Mouse (Mus musculus) frontal cortex, postnatal 14 days (tissue): ENCODE data around the gene Nox4.

Experiments used
- DNase-seq, 2 experiments: peaks; one replicate each; pipeline ENCODE4 v3.0.0; 2022; ENCODE audit warnings: low spot score in 2 of 2

Gene Nox4

GRCm38 (mm10) chr7:87245856-87246579, at the start of gene Nox4:
TSS of gene Nox4 (plus strand) at chr7:87246096.
- DNase-seq, result no peak

GRCm38 (mm10) chr7:87204751-87205150, 41.1 kb upstream of the Nox4 start:
- DNase-seq, result no peak

GRCm38 (mm10) chr7:87221712-87222111, 24.2 kb upstream of the Nox4 start:
- no peak for DNase-seq

- no peak for DNase-seq
Measured at GRCm38 (mm10) chr7:87222751-87223150, 23.1 kb upstream of the Nox4 start.

- DNase-seq, result no peak
Measured at GRCm38 (mm10) chr7:87225617-87226016, 20.3 kb upstream of the Nox4 start.

- no peak for DNase-seq
Measured at GRCm38 (mm10) chr7:87227051-87227948, 18.6 kb upstream of the Nox4 start.

GRCm38 (mm10) chr7:87229502-87229901, 16.4 kb upstream of the Nox4 start:
- no peak for DNase-seq

GRCm38 (mm10) chr7:87241139-87241538, 4.8 kb upstream of the Nox4 start:
- DNase-seq, result no peak

- DNase-seq, result no peak
Measured at GRCm38 (mm10) chr7:87246580-87246934, 661 bp downstream of the Nox4 start.

- DNase-seq, result no peak
Measured at GRCm38 (mm10) chr7:87246940-87247339, 1.0 kb downstream of the Nox4 start.

- no peak for DNase-seq
Measured at GRCm38 (mm10) chr7:87247926-87248325, 2.0 kb downstream of the Nox4 start.

- DNase-seq, result no peak
Measured at GRCm38 (mm10) chr7:87252071-87252470, 6.2 kb downstream of the Nox4 start.

GRCm38 (mm10) chr7:87277225-87277624, 31.3 kb downstream of the Nox4 start:
- DNase-seq, result peak; percentile 2 to 26

- DNase-seq, result no peak
Measured at GRCm38 (mm10) chr7:87303726-87304315, 57.9 kb downstream of the Nox4 start.

GRCm38 (mm10) chr7:87321571-87321970, 75.7 kb downstream of the Nox4 start:
- no peak for DNase-seq

GRCm38 (mm10) chr7:87322085-87322484, 76.2 kb downstream of the Nox4 start:
- no peak for DNase-seq

GRCm38 (mm10) chr7:87330782-87331558, 85.1 kb downstream of the Nox4 start:
- DNase-seq, result no peak

- DNase-seq, result no peak
Measured at GRCm38 (mm10) chr7:87345598-87345997, 99.7 kb downstream of the Nox4 start.

- DNase-seq, result no peak
Measured at GRCm38 (mm10) chr7:87352818-87353217, 106.9 kb downstream of the Nox4 start.

- DNase-seq, result no peak
Measured at GRCm38 (mm10) chr7:87367834-87368233, 121.9 kb downstream of the Nox4 start.

- no peak for DNase-seq
Measured at GRCm38 (mm10) chr7:87369131-87369530, 123.2 kb downstream of the Nox4 start.

GRCm38 (mm10) chr7:87370789-87371188, 124.9 kb downstream of the Nox4 start:
- DNase-seq, result no peak
